Mouse (Mus musculus) brain, adult 10 weeks (tissue): ENCODE results near the gene Pex10. TPM values are rescaled to one million over a fixed set of nuclear protein-coding genes. Genes with fewer than 3 reads are reported as not detected.

Experiments
- polyA plus RNA-seq: library from polyadenylated mRNA; stranded (reverse); fragments of 350-450 nt; fragmentation: Illumina TruSeq; extraction: RNeasy Lipid Tissue Mini Kit (QIAGEN cat#74804); gene quantifications from one replicate; pipeline ENCODE4 v1.2.3, GENCODE M21; 2015; ENCODE audit warnings: low read depth, low replicate concordance

The Pex10 gene
- polyA plus RNA-seq = 14.3 TPM

GRCm38 (mm10) chr4:155066834-155067522 lies at the start of gene Pex10:
Gene Pex10 (plus strand): TSS chr4:155067016.

GRCm38 (mm10) chr4:155056724-155057123 lies 10.1 kb upstream of the Pex10 start, which contains the start of gene Plch2:
Gene Plch2 (minus strand): TSS chr4:155056784.

GRCm38 (mm10) chr4:155086108-155087024 lies 19.6 kb downstream of the Pex10 start, which contains the start of the genes Rer1 and Morn1:
Gene Rer1 (minus strand): TSS chr4:155086382.
Gene Morn1 (plus strand): TSS chr4:155086577.

Other genes with a start within 250 kb of the Pex10 start
- gene Ttc34, start 229.6 kb upstream of the Pex10 start, polyA plus RNA-seq = 1.9 TPM
- 1.0 TPM for gene Mmel1, start 197.4 kb upstream of the Pex10 start, polyA plus RNA-seq
- gene Fam213b, start 167.9 kb upstream of the Pex10 start, polyA plus RNA-seq = 187 TPM
- gene Tnfrsf14, start 138.5 kb upstream of the Pex10 start, polyA plus RNA-seq = 2.1 TPM
- gene Hes5, start 106.1 kb upstream of the Pex10 start, polyA plus RNA-seq = 18.1 TPM
- gene Pank4, start 102.9 kb upstream of the Pex10 start, polyA plus RNA-seq = 40.8 TPM
- gene Plch2, start 10.2 kb upstream of the Pex10 start, polyA plus RNA-seq = 45.2 TPM
- gene Rer1, start 19.4 kb downstream of the Pex10 start, polyA plus RNA-seq = 117 TPM
- gene Morn1, start 19.6 kb downstream of the Pex10 start, polyA plus RNA-seq = 8.5 TPM
- gene Ski, start 155.6 kb downstream of the Pex10 start, polyA plus RNA-seq = 55.0 TPM
- gene Faap20, start 182.8 kb downstream of the Pex10 start, polyA plus RNA-seq = 32.4 TPM